Mouse (Mus musculus): ENCODE data around the gene Rdh1.

DNA sequence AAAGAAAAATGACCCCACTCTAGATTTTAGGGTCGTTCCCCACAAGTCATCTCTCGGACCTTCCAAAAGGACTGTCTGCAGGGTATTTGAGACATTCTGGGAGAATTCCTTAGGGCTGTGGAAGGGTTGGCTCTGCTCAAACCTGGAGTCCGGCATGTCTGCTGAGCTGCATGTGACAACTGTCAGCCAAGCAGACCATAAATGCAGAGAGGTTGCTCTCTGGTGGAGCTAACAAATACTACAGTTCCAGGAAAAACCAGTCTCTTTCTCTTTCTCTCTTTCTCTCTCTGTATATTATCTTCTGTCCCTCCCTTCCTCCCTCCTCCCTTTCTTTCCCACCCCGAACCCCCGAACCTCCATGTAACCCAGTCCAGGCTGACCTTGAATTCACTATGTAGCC, 25.1 kb upstream of the Rdh1 start:
- peak; percentile 73 for TF ChIP-seq CTCF (IDR thresholded peaks at IDR 0.05; ENCODE audit: low read depth)
- no peak for TF ChIP-seq EP300 (IDR thresholded peaks at IDR 0.05; ENCODE audit: low read depth)

Measured in heart, postnatal 0 days (tissue).